Mouse (Mus musculus) adrenal gland, adult 8-10 months (tissue): ENCODE data around the gene Dusp11. TPM values are rescaled to one million over a fixed set of nuclear protein-coding genes. Genes with fewer than 3 reads are reported as not detected.
"Not testable (repeated sequence)": the region's sequence is repeated elsewhere in the genome, so short reads cannot be mapped to it uniquely, and the experiment has no call there.

ENCODE experiments used
- DNase-seq: peaks from one replicate; pipeline ENCODE4 v3.0.0; 2022
- total RNA-seq, 4 experiments: library from RNA; stranded (reverse); gene quantifications; 2 replicates each; pipeline ENCODE4 v1.2.4; 2022

Dusp11 gene
- 100 to 1,000 TPM in 3 of 4 experiments, 10 to 100 TPM in 1; 99.2 to 142 (median 122) TPM for total RNA-seq

- DNase-seq = peak; percentile 87
Measured at GRCm38 (mm10) chr6:85961101-85962091, at the start of gene Dusp11. Gene Dusp11, minus strand, starts transcription at chr6:85961667.

DNA sequence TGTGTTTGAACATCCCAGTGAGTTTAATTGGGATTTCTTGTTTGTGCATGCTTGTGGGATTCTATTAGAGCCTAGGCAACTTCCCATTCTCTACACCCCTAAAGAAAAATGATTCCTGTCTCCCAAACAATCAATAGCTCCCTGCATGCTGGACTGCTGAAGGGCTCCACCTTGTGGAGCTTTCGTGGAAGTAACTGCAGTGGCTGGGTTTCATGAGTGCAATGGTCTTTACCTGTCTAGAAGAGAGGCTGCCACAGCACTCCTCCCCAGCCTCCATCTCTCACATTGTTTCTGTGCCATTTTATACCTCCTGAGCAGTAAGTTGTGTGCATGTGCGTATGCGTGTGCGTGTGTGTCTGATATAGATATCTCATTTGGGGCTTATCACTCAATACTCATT is 48.5 kb upstream of the Dusp11 start:
- DNase-seq = peak; percentile 39

DNA sequence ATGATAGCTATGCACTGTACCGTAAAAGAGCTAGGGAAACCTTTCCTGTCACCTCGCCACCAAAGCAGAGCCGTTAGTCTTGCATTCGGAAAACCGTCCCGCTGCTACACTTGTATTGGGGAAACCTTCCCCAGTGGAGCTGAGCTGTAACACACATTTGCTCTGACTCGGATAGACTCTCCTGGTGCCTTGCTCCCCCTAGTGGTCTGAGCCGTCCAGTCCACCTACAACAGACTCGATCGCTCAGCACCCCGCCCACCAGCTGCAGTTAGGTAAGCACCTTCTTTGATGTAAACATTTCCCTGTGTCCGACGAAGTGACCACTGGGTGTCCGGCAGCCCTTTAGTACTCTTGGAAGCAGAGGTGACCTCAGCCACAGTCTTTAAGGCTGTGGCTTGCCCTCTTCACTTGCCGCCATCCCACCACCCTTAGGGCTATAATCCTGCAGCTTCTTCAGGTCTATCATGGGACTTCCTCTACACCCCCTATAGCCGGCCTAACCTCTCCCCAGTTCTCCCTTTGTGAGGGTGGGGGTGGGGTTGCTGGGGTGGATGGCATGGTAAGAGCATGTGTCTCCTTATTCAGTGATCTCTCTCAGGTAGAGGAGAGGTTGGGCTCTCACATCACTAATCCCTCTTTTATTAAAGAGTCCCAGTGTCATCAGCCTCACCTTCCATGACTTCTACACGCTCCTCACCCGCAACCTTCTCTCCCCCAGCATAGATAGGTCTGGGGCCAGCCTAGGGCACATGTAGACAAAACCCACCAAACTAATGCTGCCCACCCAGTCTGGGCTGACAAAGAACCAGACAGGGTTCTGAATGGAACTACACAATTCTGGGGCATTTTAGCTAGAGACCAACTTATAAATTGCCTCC is 43.0 kb upstream of the Dusp11 start:
- peak; percentile 52 for DNase-seq

GRCm38 (mm10) chr6:86003405-86003925 is 42.0 kb upstream of the Dusp11 start:
- DNase-seq = no peak

DNA sequence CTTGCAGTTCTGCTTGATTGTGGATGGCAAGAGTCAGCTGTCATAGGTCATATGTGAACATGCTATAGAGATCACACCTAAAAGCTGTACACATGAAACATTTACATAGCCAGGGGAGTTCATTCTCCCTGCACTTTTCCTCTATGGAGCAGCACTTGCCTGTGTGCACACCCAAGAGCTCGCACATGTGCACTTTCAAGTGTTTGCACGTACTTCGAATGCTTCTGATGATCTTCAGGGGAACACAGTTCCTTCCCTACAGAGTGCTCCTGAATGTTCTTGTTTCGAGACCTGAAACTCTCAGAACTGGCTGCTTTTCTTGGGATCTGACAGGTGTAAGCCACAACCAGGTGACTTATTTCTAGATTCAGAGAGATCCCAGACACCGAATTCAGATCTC is 29.3 kb upstream of the Dusp11 start:
- DNase-seq = not testable (repeated sequence)

DNA sequence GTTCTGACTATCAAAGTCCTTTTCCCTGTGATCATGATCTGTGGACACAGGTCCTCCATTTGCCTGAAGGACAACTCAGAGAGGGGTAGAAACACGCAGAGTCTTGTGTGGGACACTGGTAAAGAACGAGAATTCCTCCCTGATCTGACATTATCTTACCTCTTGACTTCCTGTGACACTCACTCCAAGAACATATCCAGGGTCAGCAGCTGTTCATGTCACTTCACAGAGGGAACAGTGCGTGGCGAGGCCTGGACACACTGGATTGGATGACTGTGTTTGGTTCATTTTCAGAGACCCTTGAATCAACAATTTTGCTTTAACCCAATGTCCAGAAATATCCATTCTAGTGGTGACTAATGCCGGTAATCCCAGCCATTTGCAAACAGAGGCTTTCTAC is 28.1 kb upstream of the Dusp11 start:
- not testable (repeated sequence) for DNase-seq

GRCm38 (mm10) chr6:85984351-85984750 is 22.9 kb upstream of the Dusp11 start:
- no peak for DNase-seq

GRCm38 (mm10) chr6:85978736-85979135 is 17.3 kb upstream of the Dusp11 start:
- DNase-seq = not testable (repeated sequence)

DNA sequence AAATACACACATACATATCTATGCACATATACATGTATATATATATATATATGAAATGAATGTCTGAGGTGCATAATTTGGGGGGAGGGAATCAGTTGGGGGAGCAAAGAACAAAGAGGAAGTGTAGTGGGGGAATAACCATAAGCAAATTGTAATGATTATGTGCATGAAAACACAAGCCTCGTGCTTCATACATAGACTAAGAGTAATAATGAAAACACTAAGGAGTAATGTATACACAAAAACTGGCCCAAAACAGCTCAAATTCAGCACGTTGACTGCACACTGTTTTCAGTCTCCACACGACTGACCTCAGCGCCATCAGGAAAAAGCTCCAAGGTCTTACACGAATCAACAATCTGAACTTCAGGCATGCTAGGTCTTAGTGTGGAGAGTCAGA is 14.8 kb upstream of the Dusp11 start:
- no peak for DNase-seq

- DNase-seq = no peak
Measured at GRCm38 (mm10) chr6:85975761-85976160, 14.3 kb upstream of the Dusp11 start.

DNA sequence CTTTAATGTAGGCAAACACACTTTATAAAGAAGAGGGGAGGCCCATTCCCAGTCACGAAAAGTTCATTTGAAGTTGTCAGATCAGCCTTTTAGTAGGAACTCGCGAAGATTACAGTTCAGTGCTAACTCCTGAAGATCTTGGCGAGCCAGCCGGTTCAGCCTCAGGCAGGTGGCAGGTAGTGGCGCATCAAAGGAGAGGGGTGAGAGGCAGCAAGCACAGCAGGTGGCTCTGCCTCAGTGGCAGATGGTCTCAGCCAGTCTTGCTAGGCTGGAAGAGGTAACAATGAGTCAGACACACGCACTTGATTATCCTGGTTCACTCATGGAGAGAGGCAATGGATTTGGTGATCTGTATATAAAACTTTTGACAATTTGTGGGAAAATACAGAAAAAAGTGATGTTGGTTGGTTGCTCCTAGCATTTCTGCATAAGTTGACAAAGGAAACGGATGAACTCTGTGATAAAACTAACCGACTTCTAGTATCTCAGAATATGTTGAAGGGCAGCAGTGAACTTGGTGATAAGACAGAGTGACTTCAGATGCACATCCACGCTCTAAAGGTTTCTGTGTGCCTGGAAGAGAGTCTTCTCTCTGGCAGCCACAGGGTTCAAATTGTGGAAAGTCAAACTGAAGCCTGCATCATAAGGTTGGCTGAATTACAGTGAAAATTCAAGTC is 13.6 kb upstream of the Dusp11 start:
- DNase-seq = no peak

GRCm38 (mm10) chr6:85973336-85973735 is 11.9 kb upstream of the Dusp11 start:
- no peak for DNase-seq

DNA sequence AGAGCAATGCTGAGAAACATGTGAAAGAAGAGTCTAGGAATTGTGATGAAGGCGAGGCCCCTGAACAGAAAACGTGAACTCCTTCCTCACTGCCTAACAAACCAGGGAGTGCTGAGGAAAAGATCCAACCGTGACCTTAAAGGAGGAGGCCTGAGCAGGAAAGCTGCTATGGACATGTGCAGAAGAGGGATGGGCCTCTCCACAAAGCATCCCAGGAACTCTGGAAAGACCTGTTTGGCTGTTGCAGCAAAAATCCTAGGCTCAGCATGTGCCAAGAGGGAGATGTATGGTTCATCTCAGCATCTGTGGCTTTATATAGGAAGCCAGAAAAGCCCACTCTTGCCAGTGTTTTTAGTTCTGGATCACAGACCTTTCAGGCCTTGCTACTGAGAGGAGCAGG is 11.2 kb upstream of the Dusp11 start:
- no peak for DNase-seq

- no peak for DNase-seq
Measured at GRCm38 (mm10) chr6:85969889-85970288, 8.4 kb upstream of the Dusp11 start.

DNA sequence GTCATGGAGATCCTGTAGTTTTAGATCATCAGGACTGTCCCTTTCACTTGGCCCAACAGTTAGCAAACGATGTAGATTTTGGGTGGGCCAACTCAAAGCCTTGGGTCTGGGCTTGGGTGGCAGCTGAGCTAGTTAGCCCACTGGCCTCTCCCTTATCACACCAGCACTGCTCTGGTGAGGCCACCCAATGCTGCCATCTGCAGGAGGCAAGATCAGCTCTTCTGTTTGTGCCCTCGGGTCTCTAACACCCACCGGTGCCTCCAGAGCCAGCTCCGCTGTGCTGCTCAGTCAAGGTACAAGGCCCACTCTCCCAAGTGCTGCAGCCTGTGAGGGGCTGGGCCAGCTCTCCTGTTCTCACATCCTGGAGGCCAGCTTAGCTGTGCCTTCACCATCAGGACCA is 5.2 kb upstream of the Dusp11 start:
- no peak for DNase-seq

GRCm38 (mm10) chr6:85966081-85966480 is 4.6 kb upstream of the Dusp11 start:
- not testable (repeated sequence) for DNase-seq

DNA sequence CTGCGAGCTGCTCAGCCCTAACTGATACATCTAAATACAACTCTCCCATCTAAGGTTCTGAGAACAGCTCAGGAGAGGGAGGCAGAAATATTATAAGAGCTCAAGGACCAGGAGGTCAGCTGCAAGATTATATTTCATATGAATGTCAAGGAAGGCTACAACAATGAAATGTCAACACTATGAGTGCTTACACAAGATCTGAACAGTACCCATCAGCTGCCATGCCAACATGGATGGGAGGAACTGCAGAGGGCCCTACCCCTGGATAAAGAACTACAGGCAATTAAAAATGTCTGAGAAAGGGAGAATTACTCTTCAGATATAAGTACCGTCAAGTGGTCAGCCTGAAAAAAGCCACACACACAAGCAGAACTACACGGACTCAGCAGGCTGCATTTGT is 3.9 kb downstream of the Dusp11 start:
- DNase-seq = no peak

DNA sequence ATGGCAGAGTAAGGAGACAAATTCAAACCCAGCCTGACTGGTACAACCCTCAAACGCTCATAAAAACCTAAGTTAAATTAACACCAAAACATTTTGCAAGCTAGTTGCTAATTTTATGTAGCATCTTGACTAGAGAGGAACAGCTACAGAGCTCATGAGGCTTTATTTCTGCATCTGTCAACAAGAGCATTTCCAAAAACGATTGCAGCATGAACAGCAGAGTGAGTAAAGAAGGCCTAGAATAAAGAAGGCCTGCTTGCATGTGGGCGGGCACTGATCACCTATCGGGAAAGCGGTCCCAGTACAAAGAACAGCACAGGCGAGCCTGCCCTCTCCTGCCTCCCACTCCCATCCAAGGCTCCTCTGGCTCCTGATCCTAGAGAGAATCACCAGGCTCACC is 12.9 kb downstream of the Dusp11 start:
- DNase-seq = no peak

DNA sequence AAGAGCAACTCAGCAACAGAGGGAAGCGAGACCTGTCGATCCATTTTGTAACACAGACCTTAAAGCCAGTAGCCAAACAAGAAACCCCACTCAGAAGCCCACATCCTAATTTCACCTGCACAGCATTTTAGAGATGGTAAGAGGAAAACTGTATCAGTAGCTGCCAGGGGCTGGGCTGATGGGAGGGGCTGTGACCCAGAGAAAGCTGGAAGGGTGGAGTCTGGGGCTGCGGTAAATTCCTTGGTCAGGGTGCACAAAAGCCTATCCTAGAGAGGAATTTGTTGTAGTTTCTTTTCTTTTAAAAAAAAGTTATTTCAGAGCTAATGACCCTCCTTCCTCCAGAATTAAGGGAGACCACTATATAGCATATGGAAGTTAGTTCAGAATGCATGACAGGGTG is 19.0 kb downstream of the Dusp11 start:
- DNase-seq = no peak

DNA sequence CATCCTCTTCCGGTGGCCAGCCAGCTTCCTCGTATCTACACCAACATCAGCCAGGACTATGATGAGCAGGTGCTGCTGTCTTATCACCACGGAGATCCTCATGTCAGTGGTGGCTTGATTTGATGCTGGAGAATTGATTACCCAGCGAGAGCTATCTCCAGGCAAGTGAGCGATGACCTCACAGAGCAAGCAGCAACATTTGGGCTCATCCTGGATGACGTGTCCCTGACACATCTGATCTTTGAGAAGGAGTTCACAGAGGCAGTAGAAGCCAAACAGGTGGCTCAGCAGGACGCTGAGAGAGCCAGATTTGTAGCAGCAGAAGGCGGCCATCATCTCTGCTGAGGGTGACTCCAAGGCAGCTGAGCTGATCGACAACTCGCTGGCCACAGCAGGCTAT is 22.8 kb downstream of the Dusp11 start:
- DNase-seq = no peak

- DNase-seq = peak; percentile 92
Measured at GRCm38 (mm10) chr6:85936508-85937465, 24.7 kb downstream of the Dusp11 start.
